Mouse (Mus musculus) lung, adult 2 months (tissue): ENCODE results near the gene Chrnb4. TPM values are rescaled to one million over a fixed set of nuclear protein-coding genes. Genes with fewer than 3 reads are reported as not detected.

Source experiments
- DNase-seq: peaks from one replicate; pipeline ENCODE4 v3.0.0; 2022
- H3K4me1 ChIP-seq: fragments of 200-500 bp; 2 replicates; pipeline ENCODE4 v1.6.1; 2011; ENCODE audit warnings: low read length; ENCODE audit not compliant: control insufficient read depth, insufficient read depth
- H3K4me3 ChIP-seq: fragments of 200-500 bp; replicated peaks from 2 replicates; pipeline ENCODE3; 2011; ENCODE audit warnings: low read depth, mild to moderate bottlenecking, control low read depth, low read length; ENCODE audit errors: extremely low read depth
- CTCF ChIP-seq: fragments of 200-500 bp; IDR thresholded peaks from 2 replicates; pipeline ENCODE4 v1.5.1; 2011; ENCODE audit warnings: mild to moderate bottlenecking, low read length, control low read depth; ENCODE audit not compliant: insufficient read depth
- POLR2A ChIP-seq: fragments of 200-500 bp; IDR thresholded peaks from 2 replicates; pipeline ENCODE4 v1.6.1; 2011; ENCODE audit warnings: low read depth, mild to moderate bottlenecking, control low read depth, low read length, borderline replicate concordance; ENCODE audit errors: extremely low read depth
- WGBS: fragments of 180-500 bp; shearing (Covaris S2); methylation state at CpG from one replicate; pipeline ENCODE4 v1.1.7; 2018; 5-methylcytosine and 5-hydroxymethylcytosine counted together
- polyA plus RNA-seq: library from polyadenylated mRNA; depleted of rRNA; stranded (reverse); fragments of >200 nt; gene quantifications from 2 replicates; pipeline ENCODE4 v1.2.3, GENCODE M21; 2012

Chrnb4 gene
- polyA plus RNA-seq, 1 experiment, result 0.30 TPM

GRCm38 (mm10) chr9:55055386-55055930 is 6.9 kb upstream of the Chrnb4 start:
- no peak for DNase-seq
- Histone ChIP-seq H3K4me1 (no peaks in the 10 kb centered on the region), H3K4me3 (no peak overlapping the region)
- no peak for TF ChIP-seq CTCF
- TF ChIP-seq POLR2A, result no peak
- 84% methylated on average over 2 of the region's 2 CpGs for whole genome bisulfite sequencing

- under 1% methylated on average over 3 of the region's 3 CpGs for WGBS
- no peak for DNase-seq
- TF ChIP-seq POLR2A (no peak), CTCF (no peak)
- no peaks in the 10 kb centered on the region for H3K4me1 ChIP-seq
- no peak overlapping the region for H3K4me3 ChIP-seq
Measured at GRCm38 (mm10) chr9:55046764-55047163, 1.8 kb downstream of the Chrnb4 start.

- Histone ChIP-seq H3K4me1 (no peaks in the 10 kb centered on the region), H3K4me3 (no peak overlapping the region)
- whole genome bisulfite sequencing, result 51% methylated on average over 2 of the region's 2 CpGs
- no peak for TF ChIP-seq POLR2A
- TF ChIP-seq CTCF, result no peak
- no peak for DNase-seq
Measured at GRCm38 (mm10) chr9:55045001-55045400, 3.6 kb downstream of the Chrnb4 start.

- H3K4me1 ChIP-seq, result no peaks in the 10 kb centered on the region
- H3K4me3 ChIP-seq, result no peak overlapping the region
- no peak for TF ChIP-seq CTCF
- no peak for TF ChIP-seq POLR2A
- 31% methylated on average over 8 of the region's 8 CpGs for WGBS
- DNase-seq, result no peak
Measured at GRCm38 (mm10) chr9:55043688-55044087, 4.9 kb downstream of the Chrnb4 start.

GRCm38 (mm10) chr9:55041389-55041788 is 7.2 kb downstream of the Chrnb4 start:
- no peak for DNase-seq
- H3K4me1 ChIP-seq, result no peaks in the 10 kb centered on the region
- WGBS, result 83% methylated on average over 2 of the region's 2 CpGs
- H3K4me3 ChIP-seq, result no peak overlapping the region
- no peak for TF ChIP-seq POLR2A
- TF ChIP-seq CTCF, result no peak

- 68% methylated on average over 5 of the region's 5 CpGs for WGBS
- DNase-seq, result no peak
- TF ChIP-seq CTCF (no peak), POLR2A (no peak)
- H3K4me1 ChIP-seq, result no peaks in the 10 kb centered on the region
- H3K4me3 ChIP-seq, result no peak overlapping the region
Measured at GRCm38 (mm10) chr9:55039983-55040382, 8.6 kb downstream of the Chrnb4 start.

- TF ChIP-seq POLR2A, result no peak
- TF ChIP-seq CTCF, result no peak
- DNase-seq, result no peak
- Histone ChIP-seq H3K4me1 (no peaks in the 10 kb centered on the region), H3K4me3 (no peak overlapping the region)
- 68% methylated on average over 8 of the region's 8 CpGs for WGBS
Measured at GRCm38 (mm10) chr9:55038948-55039347, 9.6 kb downstream of the Chrnb4 start.

GRCm38 (mm10) chr9:55031435-55032167 is 17.0 kb downstream of the Chrnb4 start:
- WGBS, result 56% methylated on average over 6 of the region's 6 CpGs
- Histone ChIP-seq H3K4me3 (no peak overlapping the region), H3K4me1 (no peaks in the 10 kb centered on the region)
- TF ChIP-seq CTCF, result no peak
- no peak for TF ChIP-seq POLR2A
- DNase-seq, result no peak

- 1% methylated on average over 39 of the region's 39 CpGs for WGBS
Measured at GRCm38 (mm10) chr9:55026275-55026663, 22.3 kb downstream of the Chrnb4 start, which contains the start of gene Chrna3. Chrna3 (minus strand) TSS chr9:55026562.

More at GRCm38 (mm10) chr9:55026275-55026663, 22.3 kb downstream of the Chrnb4 start, which contains the start of gene Chrna3:
- no peak within 1 kb of the TSS for H3K4me3 ChIP-seq
- no peak for DNase-seq
- H3K4me1 ChIP-seq, result no peaks in the 10 kb centered on the region
- TF ChIP-seq POLR2A, result no peak
- no peak for TF ChIP-seq CTCF
